18 mouse cellular contexts compared by ENCODE assay signal in the genomic region with DNA sequence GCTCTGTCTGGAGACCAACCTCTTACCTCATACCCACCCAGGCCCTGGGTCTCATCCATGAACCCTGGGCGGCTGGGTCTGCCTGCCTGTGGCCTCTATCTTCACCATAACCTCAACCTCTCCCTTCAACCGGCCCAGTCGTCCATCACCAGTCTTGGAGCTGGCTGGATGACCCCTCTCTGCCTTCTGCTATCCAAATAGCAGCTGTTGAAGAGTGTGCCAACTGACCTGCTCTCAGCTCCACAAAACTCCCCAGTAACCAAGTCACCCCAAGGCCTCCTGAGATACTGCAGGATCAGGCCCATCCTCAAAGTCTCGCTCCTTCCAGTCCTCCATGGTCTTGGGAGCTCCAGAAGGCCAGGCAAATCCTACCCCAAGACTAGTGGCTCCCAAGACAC. TPM values are rescaled to one million over a fixed set of nuclear protein-coding genes. Genes with fewer than 3 reads are reported as not detected.
DNase-seq lines count a peak whose midpoint lies in the region; ATAC-seq and TF ChIP-seq lines count a peak whose summit lies in the region.
"Had no signal": no experiment of that assay in that cellular context is flagged by ENCODE, and none has a peak within 500 bp of the region (broad histone marks: within the 10 kb centered on the region; RNA-seq: fewer than 3 reads in every experiment).

No protein-coding gene starts in this region.

- TF ChIP-seq CTCF in forebrain, postnatal 0 days (IDR thresholded peaks at IDR 0.05; ENCODE audit: low read depth), result no peak
- no peak for TF ChIP-seq CTCF in lung, embryonic 14.5 days (IDR thresholded peaks at IDR 0.05; ENCODE audit: low read depth)
- no peak for TF ChIP-seq CTCF in lung, postnatal 0 days (IDR thresholded peaks at IDR 0.05)

- no peaks in the 10 kb centered on the region for H3K36me3 ChIP-seq in forebrain, embryonic 15.5 days
- no peaks in the 10 kb centered on the region for H3K36me3 ChIP-seq in forebrain, postnatal 0 days (ENCODE audit: insufficient read depth)
- no peaks in the 10 kb centered on the region for H3K36me3 ChIP-seq in lung, embryonic 14.5 days (ENCODE audit: insufficient read depth)
- no peaks in the 10 kb centered on the region for H3K36me3 ChIP-seq in lung, postnatal 0 days (ENCODE audit: insufficient read depth, low read length)
- H3K36me3 ChIP-seq in embryonic facial prominence, embryonic 10.5 days (replicated peaks), result no peaks in the 10 kb centered on the region; the same call in 1 of the 2 replicates
- H3K36me3 ChIP-seq in neural tube, embryonic 13.5 days, result no peaks in the 10 kb centered on the region
- H3K36me3 ChIP-seq: heart, embryonic 12.5 days had no signal

- H3K4me2 ChIP-seq in forebrain, embryonic 15.5 days (replicated peaks), result no peak overlapping the region
- no peak overlapping the region for H3K4me2 ChIP-seq in forebrain, postnatal 0 days (ENCODE audit: low read depth)
- peak overlapping the region; percentile 20; the same call in 1 of the 2 replicates for H3K4me2 ChIP-seq in lung, embryonic 14.5 days
- H3K4me2 ChIP-seq in lung, postnatal 0 days (replicated peaks; ENCODE audit: low read depth, low read length), result no peak overlapping the region
- H3K4me2 ChIP-seq in neural tube, embryonic 13.5 days, result no peak overlapping the region
- H3K4me2 ChIP-seq: heart, embryonic 12.5 days; liver, embryonic 11.5 days had no signal

- WGBS in forebrain, embryonic 15.5 days, result 78% methylated on average over 4 of the region's 4 CpGs
- WGBS in forebrain, postnatal 0 days, result 69% methylated on average over 4 of the region's 4 CpGs
- 49% methylated on average over 4 of the region's 4 CpGs for WGBS in lung, embryonic 14.5 days
- 45% methylated on average over 4 of the region's 4 CpGs for WGBS in lung, postnatal 0 days
- 80% methylated on average over 4 of the region's 4 CpGs for WGBS in embryonic facial prominence, embryonic 10.5 days
- WGBS in neural tube, embryonic 13.5 days, result 72% methylated on average over 4 of the region's 4 CpGs

- peak overlapping the region; percentile 78; the same call in 1 of the 2 replicates for H3K27ac ChIP-seq in forebrain, embryonic 15.5 days (replicated peaks)
- H3K27ac ChIP-seq in forebrain, postnatal 0 days (ENCODE audit: low read depth, low read length), result no peak overlapping the region
- H3K27ac ChIP-seq in lung, embryonic 14.5 days (ENCODE audit: low read depth), result peak overlapping the region; percentile 77; the same call in 1 of the 2 replicates
- no peak overlapping the region for H3K27ac ChIP-seq in lung, postnatal 0 days (ENCODE audit: low read length)
- 0 out of 2 replicates have a peak overlapping the region, but pooled peaks have one; percentile 78 for H3K27ac ChIP-seq in embryonic facial prominence, embryonic 10.5 days (replicated peaks)
- H3K27ac ChIP-seq in neural tube, embryonic 13.5 days (replicated peaks), result peak overlapping the region; percentile 89

- no peak for ATAC-seq in forebrain, embryonic 15.5 days (replicated peaks)
- no peak for ATAC-seq in forebrain, postnatal 0 days
- ATAC-seq in lung, embryonic 14.5 days (ENCODE audit: insufficient read depth), result no peak
- no peak for ATAC-seq in lung, postnatal 0 days
- ATAC-seq in neural tube, embryonic 13.5 days (ENCODE audit: low read depth), result no peak

- TF ChIP-seq EP300 in lung, postnatal 0 days (IDR thresholded peaks at IDR 0.05), result no peak

- no peak overlapping the region for H3K4me3 ChIP-seq in forebrain, embryonic 15.5 days
- H3K4me3 ChIP-seq in forebrain, postnatal 0 days (ENCODE audit: low read depth, low read length), result no peak overlapping the region
- no peak overlapping the region for H3K4me3 ChIP-seq in lung, embryonic 14.5 days (ENCODE audit: low read depth, low read length)
- H3K4me3 ChIP-seq in lung, postnatal 0 days (ENCODE audit: low read depth, low read length), result no peak overlapping the region
- no peak overlapping the region for H3K4me3 ChIP-seq in embryonic facial prominence, embryonic 10.5 days
- no peak overlapping the region for H3K4me3 ChIP-seq in neural tube, embryonic 13.5 days
- H3K4me3 ChIP-seq: heart, embryonic 12.5 days had no signal

- DNase-seq in forebrain, postnatal 0 days, result no peak
- DNase-seq in lung, embryonic 14.5 days, result no peak
- DNase-seq in lung, postnatal 0 days (ENCODE audit: low spot score), result no peak
- DNase-seq in embryonic facial prominence, embryonic 10.5 days (ENCODE audit: low spot score), result no peak
- DNase-seq in adrenal gland, adult (ENCODE audit: inconsistent age in 2 of 2, low spot score in 1 of 2), result no peak
- DNase-seq in spleen, postnatal 36 days (ENCODE audit: low spot score in 2 of 2), result no peak
- DNase-seq: adrenal gland, adult 2 months; cerebellum, adult 8-10 months; gastrocnemius, postnatal 14 days; kidney, postnatal 25 days; right cerebral cortex, postnatal 25 days; thymus, postnatal 25 days had no signal

- no peaks in the 10 kb centered on the region for H3K9me3 ChIP-seq in forebrain, embryonic 15.5 days
- no peaks in the 10 kb centered on the region for H3K9me3 ChIP-seq in forebrain, postnatal 0 days (ENCODE audit: low read length)
- H3K9me3 ChIP-seq in lung, embryonic 14.5 days (ENCODE audit: low read depth, low read length), result no peaks in the 10 kb centered on the region
- H3K9me3 ChIP-seq in lung, postnatal 0 days (ENCODE audit: low read length), result no peaks in the 10 kb centered on the region
- no peaks in the 10 kb centered on the region for H3K9me3 ChIP-seq in embryonic facial prominence, embryonic 10.5 days
- H3K9me3 ChIP-seq in neural tube, embryonic 13.5 days, result no peaks in the 10 kb centered on the region
- H3K9me3 ChIP-seq: heart, embryonic 12.5 days had no signal

- H3K27me3 ChIP-seq in forebrain, embryonic 15.5 days, result no peaks in the 10 kb centered on the region
- H3K27me3 ChIP-seq in forebrain, postnatal 0 days (ENCODE audit: insufficient read depth, low read length), result no peaks in the 10 kb centered on the region
- H3K27me3 ChIP-seq in lung, embryonic 14.5 days (ENCODE audit: insufficient read depth, low read length), result no peaks in the 10 kb centered on the region
- no peaks in the 10 kb centered on the region for H3K27me3 ChIP-seq in lung, postnatal 0 days (replicated peaks; ENCODE audit: insufficient read depth, low read length)
- peaks cover 14% of the 10 kb centered on the region; the same call in 1 of the 2 replicates for H3K27me3 ChIP-seq in embryonic facial prominence, embryonic 10.5 days (replicated peaks; ENCODE audit: low read depth, poor library complexity, severe bottlenecking)
- H3K27me3 ChIP-seq in neural tube, embryonic 13.5 days, result no peaks in the 10 kb centered on the region
- H3K27me3 ChIP-seq: heart, embryonic 12.5 days had no signal

- peaks cover 98% of the 10 kb centered on the region for H3K4me1 ChIP-seq in forebrain, embryonic 15.5 days
- H3K4me1 ChIP-seq in forebrain, postnatal 0 days (ENCODE audit: insufficient read depth), result peaks cover 42% of the 10 kb centered on the region
- H3K4me1 ChIP-seq in lung, embryonic 14.5 days (ENCODE audit: insufficient read depth), result peaks cover 65% of the 10 kb centered on the region
- peaks cover 35% of the 10 kb centered on the region; the same call in 1 of the 2 replicates for H3K4me1 ChIP-seq in lung, postnatal 0 days (ENCODE audit: insufficient read depth, low read depth, low read length)
- H3K4me1 ChIP-seq in embryonic facial prominence, embryonic 10.5 days, result peaks cover 100% of the 10 kb centered on the region
- peaks cover 99% of the 10 kb centered on the region for H3K4me1 ChIP-seq in neural tube, embryonic 13.5 days (replicated peaks)

- H3K9ac ChIP-seq in forebrain, embryonic 15.5 days (replicated peaks), result no peak overlapping the region
- H3K9ac ChIP-seq in forebrain, postnatal 0 days, result no peak overlapping the region
- no peak overlapping the region for H3K9ac ChIP-seq in lung, embryonic 14.5 days
- H3K9ac ChIP-seq in lung, postnatal 0 days (replicated peaks; ENCODE audit: low read depth), result no peak overlapping the region
- peak overlapping the region; percentile 12; the same call in 1 of the 2 replicates for H3K9ac ChIP-seq in neural tube, embryonic 13.5 days
- H3K9ac ChIP-seq: heart, embryonic 12.5 days had no signal

RNA-seq across cellular contexts. Expression of a gene that starts 19.8 kb away (rescaled TPM):
- 6.8 and 7.5 TPM in 2 replicates for polyA plus RNA-seq in forebrain, embryonic 15.5 days (2015; fragmentation: Nextera tagmentation; extraction: Ambion mirVana)
- total RNA-seq in forebrain, postnatal 0 days (2014; rRNA removed), result 6.9 and 8.5 TPM in 2 replicates
- 2.5 and 3.1 TPM in 2 replicates for polyA plus RNA-seq in forebrain, postnatal 0 days (2015; fragmentation: Nextera tagmentation; extraction: Ambion mirVana)
- polyA plus RNA-seq in lung, embryonic 14.5 days (2014; fragmentation: Nextera tagmentation; extraction: Ambion mirVana), result 8.9 and 9.0 TPM in 2 replicates
- polyA plus RNA-seq in lung, postnatal 0 days (2015; fragmentation: Nextera tagmentation; extraction: Ambion mirVana), result 9.8 and 11.1 TPM in 2 replicates
- 1.4 and 2.1 TPM in 2 replicates for polyA plus RNA-seq in embryonic facial prominence, embryonic 10.5 days (2016; fragmentation: Nextera tagmentation; extraction: Ambion mirVana)
- 5.2 and 6.0 TPM in 2 replicates for polyA plus RNA-seq in neural tube, embryonic 13.5 days (2015; fragmentation: Nextera tagmentation; extraction: Ambion mirVana)

RNA-seq across cellular contexts. Expression of a gene that starts 37.8 kb away (rescaled TPM):
- 0.11 and 0.23 TPM in 2 replicates for polyA plus RNA-seq in forebrain, embryonic 15.5 days (2015; fragmentation: Nextera tagmentation; extraction: Ambion mirVana)
- total RNA-seq in forebrain, postnatal 0 days (2014; rRNA removed), result 0.52 TPM in 1 of 2 replicates, not detected in the other
- 0.44 and 0.45 TPM in 2 replicates for polyA plus RNA-seq in forebrain, postnatal 0 days (2015; fragmentation: Nextera tagmentation; extraction: Ambion mirVana)
- polyA plus RNA-seq in lung, embryonic 14.5 days (2014; fragmentation: Nextera tagmentation; extraction: Ambion mirVana), result 0.34 and 0.41 TPM in 2 replicates
- 1.1 and 2.5 TPM in 2 replicates for polyA plus RNA-seq in lung, postnatal 0 days (2015; fragmentation: Nextera tagmentation; extraction: Ambion mirVana)
- not detected in 2 replicates for polyA plus RNA-seq in embryonic facial prominence, embryonic 10.5 days (2016; fragmentation: Nextera tagmentation; extraction: Ambion mirVana)
- polyA plus RNA-seq in neural tube, embryonic 13.5 days (2015; fragmentation: Nextera tagmentation; extraction: Ambion mirVana), result 0.22 and 0.40 TPM in 2 replicates
- total RNA-seq: gastrocnemius, postnatal 14 days; layer of hippocampus, postnatal 14 days; left cerebral cortex, postnatal 36 days had no signal
- polyA plus RNA-seq: heart, embryonic 12.5 days; liver, embryonic 11.5 days had no signal

Comparison
In these comparisons a context has a peak if more than half of its experiments do, and no peak if none do; other contexts are left out.
1. H3K27ac ChIP-seq: peak in forebrain, embryonic 15.5 days (single experiment), lung, embryonic 14.5 days (single experiment), embryonic facial prominence, embryonic 10.5 days (single experiment) and neural tube, embryonic 13.5 days (single experiment); none in forebrain, postnatal 0 days (single experiment) and lung, postnatal 0 days (single experiment).